Mouse (Mus musculus) embryonic stem cell, embryonic (primary cell): ENCODE measurements at regions not wholly inside any gene's neighbourhood (a gene's known extent, or its start where the extent isn't known, plus 50 kb on each side); places are given as distances from the start of the nearest gene placed in this dataset.
"Not testable (repeated sequence)": the region's sequence is repeated elsewhere in the genome, so short reads cannot be mapped to it uniquely, and the experiment has no call there.

ENCODE experiments used
- CTCF ChIA-PET, 4 experiments: fragments of 300-600 bp in 2 of 4; fragments of 350-600 bp in 2 of 4; sonication (Branson Sonifier 250); formaldehyde crosslinking; loops; one replicate each; lab custom pipeline; 2022; ENCODE audit warnings: inconsistent platforms in 2 of 4; lab: Charles Lee
- POLR2A ChIA-PET, 4 experiments: fragments of 300-600 bp in 2 of 4; fragments of 350-600 bp in 2 of 4; sonication (Branson Sonifier 250); formaldehyde crosslinking; loops; one replicate each; lab custom pipeline; 2022; ENCODE audit warnings: antibody characterized with exemption in 4 of 4, inconsistent platforms in 1 of 4; lab: Charles Lee

- ChIA-PET CTCF (no interaction called here), POLR2A (no interaction called here)
Observed at GRCm38 (mm10) chr16:82661015-82661414, 167.2 kb upstream of the Gm21833 start.

GRCm38 (mm10) chr16:82674926-82675325 is 153.3 kb upstream of the Gm21833 start:
- CTCF ChIA-PET: no interaction called here

GRCm38 (mm10) chr16:82683113-82683512 is 145.1 kb upstream of the Gm21833 start:
- POLR2A ChIA-PET, CTCF ChIA-PET: not testable (repeated sequence)

More at GRCm38 (mm10) chr16:82674926-82675325, 153.3 kb upstream of the Gm21833 start:
- POLR2A ChIA-PET: no interaction called here

GRCm38 (mm10) chr16:82700922-82701321 is 127.3 kb upstream of the Gm21833 start:
- ChIA-PET POLR2A (no interaction called here), CTCF (no interaction called here)

GRCm38 (mm10) chr16:82711161-82711560 is 117.0 kb upstream of the Gm21833 start:
- ChIA-PET POLR2A (no interaction called here), CTCF (no interaction called here)

GRCm38 (mm10) chr16:82734117-82734516 is 94.1 kb upstream of the Gm21833 start:
- ChIA-PET POLR2A (no interaction called here), CTCF (interaction anchor here in 1 of 4 experiments (0.6 kb wide), 1 partner anchor 692 kb away, joined by 4 read pairs; no protein-coding TSS in a partner anchor)

- CTCF ChIA-PET: no interaction called here
- POLR2A ChIA-PET: no interaction called here
Observed at GRCm38 (mm10) chr16:82758466-82758865, 69.7 kb upstream of the Gm21833 start.
